Mouse (Mus musculus) midbrain, embryonic 11.5 days (tissue): Measurements from ENCODE around the gene Arhgap15. TPM values are rescaled to one million over a fixed set of nuclear protein-coding genes. Genes with fewer than 3 reads are reported as not detected.

Experiments
- ATAC-seq: fragments of 200-750 bp; cut with Nextera tagmentation; 2 replicates; pipeline ENCODE4 v1.8.0; 2017; ENCODE audit warnings: moderate TSS enrichment, moderate library complexity; ENCODE audit not compliant: low FRiP score
- DNase-seq: peaks from one replicate; pipeline ENCODE4 v3.0.0; 2015; ENCODE audit warnings: low spot score; ENCODE audit errors: missing footprints
- H3K27ac ChIP-seq: fragments of 300-500 bp; sonication (generic); 2 replicates; pipeline ENCODE4 v1.5.1; 2014; ENCODE audit warnings: low read depth, low read length
- H3K27me3 ChIP-seq: fragments of 300-500 bp; sonication (generic); 2 replicates; pipeline ENCODE4 v1.6.1; 2014; ENCODE audit warnings: mild to moderate bottlenecking, low read length, moderate library complexity, mixed read lengths; ENCODE audit not compliant: control insufficient read depth, insufficient read depth
- H3K36me3 ChIP-seq: fragments of 300-500 bp; sonication (generic); 2 replicates; pipeline ENCODE4 v1.6.1; 2014; ENCODE audit warnings: mild to moderate bottlenecking, low read length, moderate library complexity, mixed read lengths; ENCODE audit not compliant: control insufficient read depth, insufficient read depth
- H3K4me1 ChIP-seq: fragments of 300-500 bp; sonication (generic); 2 replicates; pipeline ENCODE4 v1.6.1; 2014; ENCODE audit warnings: low read length; ENCODE audit not compliant: control insufficient read depth, insufficient read depth
- H3K4me2 ChIP-seq: fragments of 300-500 bp; sonication (generic); 2 replicates; pipeline ENCODE4 v1.6.1; 2014; ENCODE audit warnings: mild to moderate bottlenecking, moderate library complexity
- H3K4me3 ChIP-seq: fragments of 300-500 bp; sonication (generic); 2 replicates; pipeline ENCODE4 v1.5.1; 2014; ENCODE audit warnings: low read depth, low read length
- H3K9ac ChIP-seq: fragments of 300-500 bp; sonication (generic); 2 replicates; pipeline ENCODE4 v1.6.1; 2014; ENCODE audit warnings: low read length
- H3K9me3 ChIP-seq: fragments of 300-500 bp; sonication (generic); 2 replicates; pipeline ENCODE4 v1.6.1; 2016; ENCODE audit warnings: low read length; ENCODE audit not compliant: control insufficient read depth
- WGBS: fragments of 180-500 bp; shearing (Covaris S2); extraction: QIAGEN DNeasy Blood & Tissue Kit; methylation state at CpG from one replicate; pipeline ENCODE4 v1.1.7; 2014; 5-methylcytosine and 5-hydroxymethylcytosine counted together
- polyA plus RNA-seq: library from polyadenylated mRNA; unstranded; fragments of >200 nt; fragmentation: Nextera tagmentation; extraction: Ambion mirVana; gene quantifications from 2 replicates; pipeline ENCODE4 v1.2.1, GENCODE M21; 2014

The Arhgap15 gene
- polyA plus RNA-seq, 1 experiment from 2014 or later = 0.52 TPM

DNA sequence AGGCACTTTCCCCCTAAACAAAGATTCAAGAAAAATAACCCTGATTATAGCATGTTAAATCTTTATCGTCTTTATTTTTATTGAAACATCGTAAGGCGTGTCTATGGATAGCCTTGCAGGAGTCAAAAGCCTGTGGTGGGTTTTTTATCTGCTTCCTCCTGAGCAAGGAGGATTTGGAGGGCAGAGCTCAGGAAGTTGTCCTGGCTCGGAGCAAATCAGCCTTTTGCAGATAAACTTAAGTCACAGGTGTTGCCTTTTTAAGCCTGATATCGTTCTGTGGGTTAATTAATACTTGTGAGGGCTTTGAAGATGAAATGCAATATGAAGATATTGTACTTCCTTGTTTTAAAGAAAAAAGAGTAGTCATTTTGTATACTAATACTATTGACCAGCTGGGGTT, 87.3 kb downstream of the Arhgap15 start:
- no peak overlapping the region for H3K9ac ChIP-seq
- H3K27me3 ChIP-seq = no peaks in the 10 kb centered on the region
- H3K9me3 ChIP-seq = no peaks in the 10 kb centered on the region
- DNase-seq = no peak
- no peak for ATAC-seq
- no peaks in the 10 kb centered on the region for H3K36me3 ChIP-seq
- WGBS = 88% methylated on average over 5 of the region's 5 CpGs
- no peak overlapping the region for H3K27ac ChIP-seq
- no peak overlapping the region for H3K4me2 ChIP-seq
- no peak overlapping the region for H3K4me3 ChIP-seq
- no peaks in the 10 kb centered on the region for H3K4me1 ChIP-seq

DNA sequence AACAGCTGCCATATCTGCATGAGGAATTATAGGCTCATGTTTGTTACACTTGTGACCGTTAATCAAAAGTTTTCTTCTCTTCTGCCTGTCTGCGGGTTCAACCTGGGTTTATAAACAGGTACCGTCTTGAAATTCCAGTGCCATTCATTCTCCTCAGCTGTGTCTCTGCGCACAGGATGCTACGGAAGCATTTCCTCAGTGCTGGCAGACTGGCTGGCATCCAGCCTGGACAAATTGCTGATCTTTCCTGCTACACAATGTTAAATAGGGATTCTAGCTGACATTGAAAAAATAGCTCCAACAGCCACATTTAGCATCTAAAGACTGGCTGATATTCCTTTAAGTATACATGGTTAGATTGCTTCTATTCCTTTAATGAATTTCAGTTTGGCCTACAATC, 93.0 kb downstream of the Arhgap15 start:
- ATAC-seq (no peak), DNase-seq (no peak)
- Histone ChIP-seq H3K27ac (no peak overlapping the region), H3K27me3 (no peaks in the 10 kb centered on the region), H3K4me1 (no peaks in the 10 kb centered on the region), H3K36me3 (no peaks in the 10 kb centered on the region), H3K9ac (no peak overlapping the region), H3K9me3 (no peaks in the 10 kb centered on the region), H3K4me2 (no peak overlapping the region), H3K4me3 (no peak overlapping the region)
- WGBS = 91% methylated on average over 5 of the region's 5 CpGs

DNA sequence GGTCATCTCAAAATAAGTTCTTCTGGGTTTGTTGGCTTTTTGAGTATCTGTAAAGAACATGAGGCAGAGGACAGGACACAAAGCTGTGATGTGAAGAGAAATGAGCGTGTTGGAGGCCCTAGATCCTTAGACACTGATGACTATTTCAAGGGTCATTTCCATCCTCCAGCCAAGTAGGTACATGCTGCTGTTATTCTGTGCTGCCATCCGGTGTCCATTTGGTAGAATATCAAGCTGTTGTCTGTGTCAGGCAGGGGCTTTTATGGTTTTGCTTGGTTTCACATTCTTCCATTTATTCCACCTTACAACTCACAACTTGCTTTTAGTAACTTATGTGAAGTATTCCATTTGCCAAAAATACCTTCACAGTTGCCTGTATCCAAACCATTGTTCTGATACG, 102.6 kb downstream of the Arhgap15 start:
- Histone ChIP-seq H3K9ac (no peak overlapping the region), H3K4me3 (no peak overlapping the region), H3K27me3 (no peaks in the 10 kb centered on the region), H3K4me1 (no peaks in the 10 kb centered on the region), H3K36me3 (no peaks in the 10 kb centered on the region), H3K27ac (no peak overlapping the region), H3K9me3 (no peaks in the 10 kb centered on the region), H3K4me2 (no peak overlapping the region)
- WGBS = 58% methylated on average over 3 of the region's 3 CpGs
- no peak for DNase-seq
- ATAC-seq = 0 out of 2 replicates have a peak, but pooled peaks have one; percentile 19

DNA sequence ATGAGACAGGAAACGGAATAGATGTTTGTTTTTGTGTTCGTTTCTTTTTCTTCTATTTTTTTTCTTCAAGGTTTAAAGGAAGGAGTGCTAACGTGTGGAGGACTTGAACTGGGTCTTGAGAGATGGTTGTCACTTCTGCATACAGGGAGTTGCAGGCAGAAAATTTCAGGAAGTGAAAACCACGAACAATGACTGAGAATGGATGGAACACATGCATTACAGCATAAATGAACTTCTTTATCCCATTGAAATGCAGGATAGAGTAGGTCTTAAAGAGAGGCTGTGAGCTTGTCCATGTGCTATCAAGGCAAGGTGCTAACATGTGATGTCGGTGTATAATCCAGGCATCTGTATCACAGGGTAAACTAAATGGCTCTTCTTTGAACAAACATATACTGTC, 114.1 kb downstream of the Arhgap15 start:
- WGBS = 85% methylated on average over 5 of the region's 5 CpGs
- Histone ChIP-seq H3K4me3 (no peak overlapping the region), H3K27ac (no peak overlapping the region), H3K36me3 (no peaks in the 10 kb centered on the region), H3K4me2 (no peak overlapping the region), H3K9ac (no peak overlapping the region), H3K4me1 (no peaks in the 10 kb centered on the region), H3K9me3 (no peaks in the 10 kb centered on the region), H3K27me3 (no peaks in the 10 kb centered on the region)
- ATAC-seq = no peak
- no peak for DNase-seq

DNA sequence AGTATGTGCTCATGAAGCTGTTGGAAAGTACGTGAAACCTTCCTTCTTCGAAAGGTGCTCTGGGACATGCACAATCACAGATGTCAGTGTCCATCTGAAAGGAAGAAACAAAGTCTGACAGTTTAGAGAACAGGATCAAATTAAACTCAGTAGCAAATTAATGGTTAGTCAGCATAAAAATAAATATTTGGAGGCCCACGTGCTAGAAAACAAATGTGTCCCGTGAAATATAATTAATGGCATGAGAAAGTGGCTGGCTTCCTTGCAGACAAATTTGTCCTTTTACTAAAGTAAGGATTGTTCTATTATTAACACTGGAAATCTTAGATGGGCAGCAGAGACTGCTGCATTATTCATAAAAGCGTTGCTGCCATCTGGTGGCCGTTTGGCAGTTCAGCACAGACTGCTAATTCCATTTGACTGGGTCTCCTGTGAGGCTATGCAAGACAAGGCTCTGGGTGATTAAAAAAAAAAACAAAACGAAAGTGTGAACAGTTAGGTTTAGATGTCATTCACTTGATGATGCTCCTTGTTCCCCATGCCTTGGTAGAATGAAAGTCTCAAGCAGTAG, 153.9 kb downstream of the Arhgap15 start:
- Histone ChIP-seq H3K4me3 (no peak overlapping the region), H3K9me3 (no peaks in the 10 kb centered on the region), H3K9ac (no peak overlapping the region), H3K27me3 (no peaks in the 10 kb centered on the region), H3K4me2 (no peak overlapping the region), H3K27ac (no peak overlapping the region), H3K4me1 (no peaks in the 10 kb centered on the region), H3K36me3 (no peaks in the 10 kb centered on the region)
- DNase-seq = peak; percentile 91
- 29% methylated on average over 7 of the region's 7 CpGs for WGBS
- peak; percentile 92 for ATAC-seq

DNA sequence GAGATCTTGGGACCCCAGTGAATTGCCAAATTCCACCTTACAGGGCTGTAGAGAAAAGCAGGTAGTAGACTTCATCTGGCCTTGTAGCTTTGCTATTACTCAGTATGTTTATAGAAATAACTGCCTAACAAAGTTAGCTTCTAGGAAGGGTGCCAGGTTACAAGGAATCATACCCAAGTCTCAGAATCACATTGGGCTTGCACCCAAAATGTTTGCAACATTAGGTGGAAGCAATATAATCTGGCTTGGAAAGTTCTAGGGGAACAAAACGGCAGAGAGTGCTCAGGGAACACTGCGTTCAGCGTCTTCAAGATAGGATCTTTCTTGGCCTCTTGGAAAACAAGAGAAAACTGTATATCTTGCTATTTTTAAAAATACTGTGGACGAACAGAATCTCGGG, 158.9 kb downstream of the Arhgap15 start:
- no peak overlapping the region for H3K4me3 ChIP-seq
- no peak overlapping the region for H3K27ac ChIP-seq
- no peaks in the 10 kb centered on the region for H3K4me1 ChIP-seq
- H3K9ac ChIP-seq = no peak overlapping the region
- no peak overlapping the region for H3K4me2 ChIP-seq
- no peaks in the 10 kb centered on the region for H3K27me3 ChIP-seq
- no peaks in the 10 kb centered on the region for H3K36me3 ChIP-seq
- DNase-seq (no peak), ATAC-seq (no peak)
- no peaks in the 10 kb centered on the region for H3K9me3 ChIP-seq
- WGBS = 89% methylated on average over 5 of the region's 5 CpGs

DNA sequence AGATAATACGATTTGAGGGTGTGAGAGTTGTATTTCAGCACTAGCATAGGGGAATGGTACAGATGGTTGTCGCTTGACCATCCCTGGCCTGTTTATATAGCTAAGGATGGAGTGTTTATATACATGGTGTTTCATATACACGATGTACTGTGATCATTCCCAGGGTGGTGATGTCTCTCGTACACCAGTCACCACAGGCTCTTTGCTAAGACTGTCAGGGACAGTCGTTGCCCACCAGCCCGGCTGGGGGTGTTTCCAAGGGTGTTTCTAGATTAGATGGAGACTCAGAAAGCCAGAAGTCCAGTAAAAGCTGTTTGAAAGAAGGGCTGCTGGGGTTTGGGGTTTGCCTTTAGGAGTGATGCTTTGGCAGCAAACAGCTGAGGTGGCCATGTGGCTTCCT, 165.5 kb downstream of the Arhgap15 start:
- no peak for ATAC-seq
- DNase-seq = no peak
- H3K27me3 ChIP-seq = no peaks in the 10 kb centered on the region
- H3K9me3 ChIP-seq = no peaks in the 10 kb centered on the region
- no peaks in the 10 kb centered on the region for H3K4me1 ChIP-seq
- 87% methylated on average over 6 of the region's 6 CpGs for WGBS
- H3K4me3 ChIP-seq = no peak overlapping the region
- H3K9ac ChIP-seq = no peak overlapping the region
- H3K27ac ChIP-seq = no peak overlapping the region
- no peak overlapping the region for H3K4me2 ChIP-seq
- H3K36me3 ChIP-seq = no peaks in the 10 kb centered on the region

DNA sequence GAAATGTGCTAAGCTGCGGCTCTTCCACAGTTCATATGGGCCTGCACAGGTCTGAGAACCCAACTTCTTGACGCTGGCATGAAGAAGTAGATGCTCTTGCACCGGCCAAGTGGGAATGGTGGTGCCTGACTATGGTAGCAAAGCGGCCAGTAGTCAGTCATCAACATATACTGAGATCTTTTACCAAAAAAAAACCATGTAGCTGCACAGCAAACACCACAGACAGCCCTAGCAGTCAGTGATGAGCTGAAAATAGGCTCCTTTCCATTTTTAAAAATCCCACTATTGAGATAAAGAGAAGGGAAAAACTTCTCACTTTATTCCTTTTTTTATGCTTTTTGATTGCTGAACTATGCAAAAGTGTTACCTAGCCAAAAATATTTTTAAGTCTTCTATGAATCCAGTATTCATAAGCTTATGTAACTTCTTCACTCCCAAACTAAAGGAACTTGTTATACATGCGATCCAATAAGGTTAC, 175.3 kb downstream of the Arhgap15 start:
- Histone ChIP-seq H3K27ac (no peak overlapping the region), H3K9me3 (no peaks in the 10 kb centered on the region), H3K27me3 (no peaks in the 10 kb centered on the region), H3K9ac (no peak overlapping the region), H3K4me2 (no peak overlapping the region), H3K4me1 (no peaks in the 10 kb centered on the region), H3K36me3 (no peaks in the 10 kb centered on the region), H3K4me3 (no peak overlapping the region)
- 91% methylated on average over 5 of the region's 5 CpGs for WGBS
- ATAC-seq (no peak), DNase-seq (no peak)

DNA sequence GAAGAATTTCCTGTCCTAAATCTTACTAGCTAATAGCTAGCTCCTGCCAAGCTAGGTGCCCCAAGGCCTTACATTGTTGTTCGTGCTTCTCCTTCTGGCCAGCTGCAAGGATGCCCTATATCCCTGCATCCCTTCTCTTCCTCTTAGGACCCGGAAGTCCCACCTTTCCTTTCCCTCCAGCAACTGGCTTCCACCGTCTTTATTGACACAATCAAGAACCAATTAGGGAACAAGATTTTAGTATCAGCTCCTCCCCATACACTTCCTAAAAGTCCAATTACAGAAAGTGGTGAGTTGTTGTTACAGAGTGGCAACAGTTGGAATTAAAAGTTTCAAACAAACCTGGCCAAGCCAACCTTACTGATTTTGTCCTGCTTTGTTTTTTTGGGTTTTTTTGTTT, 183.1 kb downstream of the Arhgap15 start:
- no peak for DNase-seq
- H3K36me3 ChIP-seq = no peaks in the 10 kb centered on the region
- no peak overlapping the region for H3K4me2 ChIP-seq

More for the DNA sequence above, 183.1 kb downstream of the Arhgap15 start:
- no peak for ATAC-seq
- H3K4me3 ChIP-seq = no peak overlapping the region
- no peaks in the 10 kb centered on the region for H3K4me1 ChIP-seq
- 91% methylated on average over 3 of the region's 3 CpGs for WGBS
- no peaks in the 10 kb centered on the region for H3K27me3 ChIP-seq
- H3K27ac ChIP-seq = no peak overlapping the region
- H3K9me3 ChIP-seq = no peaks in the 10 kb centered on the region
- H3K9ac ChIP-seq = no peak overlapping the region
